Mouse (Mus musculus) G1E (cell line): ENCODE data around the gene Kti12.

Experiments
- CTCF ChIP-seq: IDR thresholded peaks from 2 replicates; pipeline ENCODE4 v1.5.1; 2012; ENCODE audit warnings: low read depth, low read length, inconsistent platforms, mixed read lengths
- GATA1 ChIP-seq: IDR thresholded peaks from 2 replicates; pipeline ENCODE4 v1.6.1; 2012; ENCODE audit warnings: borderline replicate concordance, low read length, inconsistent platforms, mixed read lengths
- GATA2 ChIP-seq: IDR thresholded peaks from 2 replicates; pipeline ENCODE4 v1.6.1; 2012; ENCODE audit warnings: low read depth, low read length, inconsistent platforms, borderline replicate concordance
- POLR2AphosphoS5 ChIP-seq: IDR thresholded peaks from 2 replicates; pipeline ENCODE4 v1.6.1; 2012; ENCODE audit warnings: low read depth, low read length, inconsistent platforms; ENCODE audit not compliant: insufficient replicate concordance
- TAL1 ChIP-seq: conservative IDR thresholded peaks from 2 replicates; pipeline ENCODE4 v1.6.1; 2012; ENCODE audit warnings: low read depth, low read length, inconsistent platforms, mixed read lengths

DNA sequence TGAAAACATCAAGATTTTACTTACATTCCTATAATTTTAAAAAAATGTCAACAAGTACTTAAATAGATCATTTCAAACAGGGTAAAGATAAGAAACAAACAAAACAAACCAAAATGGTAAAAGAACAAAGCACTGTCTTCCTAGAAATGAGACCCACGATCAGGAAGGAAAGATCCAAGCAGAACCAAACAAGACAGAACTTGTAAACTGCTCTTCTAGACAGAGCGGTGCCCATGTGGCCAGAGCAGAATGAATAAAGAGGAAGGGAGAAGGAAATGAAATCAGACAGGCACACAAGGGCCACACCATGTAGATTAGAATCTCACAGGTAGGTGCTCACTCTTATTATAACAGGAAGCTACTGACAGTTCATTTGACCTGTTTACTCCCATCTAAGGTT, 20.9 kb upstream of the Kti12 start:
- TF ChIP-seq CTCF (no peak), GATA1 (no peak), TAL1 (no peak), POLR2AphosphoS5 (no peak), GATA2 (no peak)
